In genomic region chrX:152926991-152927390, GRCm38 (mm10) we compare ENCODE assay signal across 8 mouse cellular contexts.
DNase-seq lines count a peak whose midpoint lies in the region.

No protein-coding gene starts in this region.

- intact Hi-C loops in left cerebral cortex, postnatal 10 days (cut with DNase I), result loop anchor here (5.0 to 10.0 kb wide), 2 partner anchors 80 to 218 kb away; partner anchors contain the start of gene Usp51
- intact Hi-C loops in gastrocnemius, postnatal 14 days (cut with DNase I; ENCODE audit: low total_unique reads), result no loop called here

- peak; percentile 22 for DNase-seq in cerebellum, adult 9-10 months
- no peak for DNase-seq in cerebellum, adult 11 months
- DNase-seq in lung, postnatal 10 days, result peak; percentile 1
- DNase-seq in lung, postnatal 4 days, result no peak
- DNase-seq in embryo, embryonic 10.5 days (ENCODE audit: low spot score), result peak; percentile 56
- DNase-seq in left cerebral cortex, postnatal 10 days (ENCODE audit: extremely low spot score in 1 of 2, low spot score in 2 of 2), result peak; percentile 16 to 23
- DNase-seq in urinary bladder, postnatal 36 days (ENCODE audit: low spot score in 2 of 2), result no peak
- DNase-seq in gastrocnemius, postnatal 14 days, result no peak

Comparison
In these comparisons a context has a peak if more than half of its experiments do, and no peak if none do; other contexts are left out.
1. DNase-seq: peak in cerebellum, adult 9-10 months (single experiment), lung, postnatal 10 days (single experiment), embryo, embryonic 10.5 days (single experiment) and left cerebral cortex, postnatal 10 days (2 of 2); none in cerebellum, adult 11 months (single experiment), lung, postnatal 4 days (0 of 2), urinary bladder, postnatal 36 days (0 of 2) and gastrocnemius, postnatal 14 days (single experiment).